Mouse (Mus musculus) myocyte (in vitro differentiated cells): ENCODE measurements around the gene Lpp. TPM values are rescaled to one million over a fixed set of nuclear protein-coding genes. Genes with fewer than 3 reads are reported as not detected.

Experiments used
- H3K27me3 ChIP-seq: one replicate; pipeline ENCODE4 v1.6.1; 2011; ENCODE audit not compliant: control insufficient read depth, insufficient read depth, insufficient read length
- H3K36me3 ChIP-seq: one replicate; pipeline ENCODE4 v1.6.1; 2011; ENCODE audit not compliant: control insufficient read depth, insufficient read depth
- H3K4me2 ChIP-seq: one replicate; pipeline ENCODE4 v1.6.1; 2011; ENCODE audit warnings: low read depth, control low read depth
- H3K4me3 ChIP-seq: one replicate; pipeline ENCODE4 v1.5.1; 2011; ENCODE audit warnings: mild to moderate bottlenecking, control low read depth, moderate library complexity
- H3K79me2 ChIP-seq: one replicate; pipeline ENCODE4 v1.6.1; 2011; ENCODE audit not compliant: control insufficient read depth, insufficient read depth
- H3ac ChIP-seq: one replicate; pipeline ENCODE4 v1.6.1; 2011; ENCODE audit not compliant: control insufficient read depth, insufficient read length
- CEBPB ChIP-seq: IDR thresholded peaks from 2 replicates; pipeline ENCODE4 v1.6.1; 2011; ENCODE audit warnings: mild to moderate bottlenecking, moderate library complexity; ENCODE audit not compliant: poor library complexity, insufficient read depth, severe bottlenecking
- E2F4 ChIP-seq: IDR thresholded peaks from one replicate; pipeline ENCODE4 v1.6.1; 2011; ENCODE audit warnings: mild to moderate bottlenecking, control low read depth, moderate library complexity; ENCODE audit not compliant: insufficient read depth
- MAX ChIP-seq: IDR thresholded peaks from one replicate; pipeline ENCODE4 v1.6.1; 2011; ENCODE audit warnings: low read depth, mild to moderate bottlenecking, control low read depth
- MYOD1 ChIP-seq, 3 experiments: IDR thresholded peaks; one replicate each; pipeline ENCODE4 v1.6.1; 2011; ENCODE audit warnings: control low read depth in 2 of 3, low read depth in 2 of 3, mild to moderate bottlenecking in 2 of 3, moderate library complexity in 1 of 3; ENCODE audit not compliant: insufficient read length in 2 of 3, control insufficient read depth in 1 of 3
- MYOG ChIP-seq, 3 experiments: IDR thresholded peaks; one replicate each; pipeline ENCODE4 v1.6.1; 2011; ENCODE audit warnings: control low read depth in 2 of 3, low read depth in 2 of 3, mild to moderate bottlenecking in 2 of 3; ENCODE audit not compliant: insufficient read length in 2 of 3, control insufficient read depth in 1 of 3, insufficient read depth in 1 of 3
- POLR2A ChIP-seq: IDR thresholded peaks from one replicate; pipeline ENCODE4 v1.6.1; 2011; ENCODE audit warnings: low read depth, mild to moderate bottlenecking, control low read depth, moderate library complexity; ENCODE audit not compliant: insufficient read length
- POLR2AphosphoS2 ChIP-seq: IDR thresholded peaks from one replicate; pipeline ENCODE4 v1.6.1; 2011; ENCODE audit warnings: low read depth, control low read depth; ENCODE audit not compliant: insufficient read length
- REST ChIP-seq: IDR thresholded peaks from one replicate; pipeline ENCODE4 v1.6.1; 2011; ENCODE audit warnings: mild to moderate bottlenecking, control low read depth, moderate library complexity; ENCODE audit not compliant: insufficient read depth, insufficient read length
- SRF ChIP-seq: IDR thresholded peaks from one replicate; pipeline ENCODE4 v1.6.1; 2011; ENCODE audit warnings: low read depth; ENCODE audit not compliant: control insufficient read depth, insufficient read length
- TCF12 ChIP-seq: IDR thresholded peaks from one replicate; pipeline ENCODE4 v1.6.1; 2011; ENCODE audit warnings: mild to moderate bottlenecking, control low read depth; ENCODE audit not compliant: poor library complexity, insufficient read depth, severe bottlenecking
- TCF3 ChIP-seq: IDR thresholded peaks from one replicate; pipeline ENCODE4 v1.6.1; 2011; ENCODE audit warnings: low read depth, control low read depth; ENCODE audit not compliant: insufficient read length
- USF1 ChIP-seq: IDR thresholded peaks from one replicate; pipeline ENCODE4 v1.6.1; 2011; ENCODE audit warnings: low read depth, mild to moderate bottlenecking, control low read depth, moderate library complexity
- polyA plus RNA-seq: library from polyadenylated mRNA; unstranded; fragments of >200 nt; fragmentation: generic; extraction: Trizol; gene quantifications from one replicate; pipeline ENCODE4 v1.2.1, GENCODE M21; 2012; ENCODE audit warnings: missing spikeins

The Lpp gene
- polyA plus RNA-seq, 1 experiment, result 4.8 TPM

DNA sequence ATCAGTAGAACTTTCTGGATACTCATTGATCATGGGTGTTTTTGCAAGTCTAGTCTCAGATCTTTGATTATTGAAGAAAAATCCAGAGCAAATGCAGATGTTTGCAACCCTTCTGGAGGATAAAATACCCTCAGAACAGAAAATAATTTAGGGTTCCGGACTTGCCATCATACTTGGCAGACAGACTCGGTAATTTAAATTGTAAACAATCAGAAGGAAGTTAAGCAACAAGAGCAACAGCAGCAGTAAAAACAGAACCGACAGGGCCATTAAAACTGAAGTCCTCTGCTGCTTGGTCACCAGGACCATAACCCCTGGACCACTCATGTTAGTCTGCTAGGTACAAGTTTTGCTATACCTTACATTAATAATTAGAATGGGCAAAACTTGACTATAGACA is 261.8 kb downstream of the Lpp start:
- no peaks in the 10 kb centered on the region for H3K36me3 ChIP-seq
- H3K27me3 ChIP-seq, result no peaks in the 10 kb centered on the region
- TF ChIP-seq CEBPB, result no peak
- no peak for TF ChIP-seq E2F4
- TF ChIP-seq POLR2A, result no peak
- TF ChIP-seq SRF, result no peak
- TF ChIP-seq REST, result no peak
- no peak for TF ChIP-seq MYOG (IDR thresholded peaks at IDR 0.05; ENCODE audit: control insufficient read depth in 1 of 3, insufficient read depth in 1 of 3, insufficient read length in 2 of 3, low read depth in 2 of 3)
- no peak for TF ChIP-seq MYOD1 (IDR thresholded peaks at IDR 0.05; ENCODE audit: control insufficient read depth in 1 of 3, insufficient read length in 2 of 3, low read depth in 2 of 3)
- no peak for TF ChIP-seq USF1
- no peak overlapping the region for H3K4me2 ChIP-seq
- no peak overlapping the region for H3K4me3 ChIP-seq
- peaks cover 8% of the 10 kb centered on the region for H3K79me2 ChIP-seq
- no peak overlapping the region for H3ac ChIP-seq

DNA sequence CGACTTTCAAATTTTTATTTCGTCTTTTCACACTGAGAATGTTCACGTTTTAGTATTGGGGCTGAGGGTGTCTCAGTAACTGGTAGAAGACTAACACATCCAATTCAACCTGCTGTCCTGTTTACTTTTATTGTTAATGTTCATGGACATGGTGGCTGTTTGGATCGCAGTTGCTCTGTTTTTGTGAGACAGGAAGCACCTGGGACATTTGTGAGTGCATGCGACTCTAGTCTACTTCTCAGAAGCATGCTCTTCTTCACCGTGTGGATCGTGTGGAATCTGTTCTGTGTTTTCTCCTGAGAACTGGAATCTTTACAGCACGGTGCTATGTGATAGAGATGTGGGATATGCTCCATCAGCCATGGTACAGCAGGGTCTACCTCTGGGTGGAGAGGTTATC is 262.7 kb downstream of the Lpp start:
- Histone ChIP-seq H3K27me3 (no peaks in the 10 kb centered on the region), H3K36me3 (no peaks in the 10 kb centered on the region), H3K79me2 (peaks cover 4% of the 10 kb centered on the region), H3K4me2 (no peak overlapping the region), H3K4me3 (no peak overlapping the region), H3ac (no peak overlapping the region)
- TF ChIP-seq TCF3 (no peak), CEBPB (no peak), USF1 (no peak), E2F4 (no peak), SRF (no peak), MYOG (IDR thresholded peaks at IDR 0.05; ENCODE audit: control insufficient read depth in 1 of 3, insufficient read depth in 1 of 3, insufficient read length in 2 of 3, low read depth in 2 of 3) (no peak), TCF12 (no peak), MAX (no peak), REST (no peak)

DNA sequence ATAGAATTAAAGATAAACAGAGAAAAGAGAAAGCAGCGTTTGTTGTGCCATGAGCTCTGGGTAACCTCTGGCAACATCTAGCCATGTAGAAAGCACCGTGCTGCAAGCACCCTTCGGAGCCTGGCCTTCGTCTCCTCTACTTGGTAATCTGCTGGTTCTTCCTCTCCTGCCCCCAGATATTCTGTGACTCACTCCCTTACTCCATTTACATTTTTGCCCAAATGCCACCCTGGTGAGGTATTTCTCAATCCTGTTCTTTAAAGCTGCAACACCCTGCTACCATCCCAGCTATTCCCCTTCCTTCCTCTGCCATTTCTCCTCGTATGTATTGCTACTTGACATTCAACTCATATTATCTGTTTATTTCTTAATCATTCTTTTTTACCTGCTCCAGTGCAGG is 263.4 kb downstream of the Lpp start:
- Histone ChIP-seq H3K4me3 (no peak overlapping the region), H3K36me3 (no peaks in the 10 kb centered on the region), H3ac (no peak overlapping the region), H3K79me2 (peaks cover 4% of the 10 kb centered on the region), H3K4me2 (no peak overlapping the region), H3K27me3 (no peaks in the 10 kb centered on the region)
- TF ChIP-seq POLR2A (no peak), TCF3 (no peak), SRF (no peak), CEBPB (no peak), USF1 (no peak), POLR2AphosphoS2 (no peak), REST (no peak), E2F4 (no peak), MYOD1 (IDR thresholded peaks at IDR 0.05; ENCODE audit: control insufficient read depth in 1 of 3, insufficient read length in 2 of 3, low read depth in 2 of 3) (no peak), MYOG (IDR thresholded peaks at IDR 0.05; ENCODE audit: control insufficient read depth in 1 of 3, insufficient read depth in 1 of 3, insufficient read length in 2 of 3, low read depth in 2 of 3) (no peak), TCF12 (no peak), MAX (no peak)

DNA sequence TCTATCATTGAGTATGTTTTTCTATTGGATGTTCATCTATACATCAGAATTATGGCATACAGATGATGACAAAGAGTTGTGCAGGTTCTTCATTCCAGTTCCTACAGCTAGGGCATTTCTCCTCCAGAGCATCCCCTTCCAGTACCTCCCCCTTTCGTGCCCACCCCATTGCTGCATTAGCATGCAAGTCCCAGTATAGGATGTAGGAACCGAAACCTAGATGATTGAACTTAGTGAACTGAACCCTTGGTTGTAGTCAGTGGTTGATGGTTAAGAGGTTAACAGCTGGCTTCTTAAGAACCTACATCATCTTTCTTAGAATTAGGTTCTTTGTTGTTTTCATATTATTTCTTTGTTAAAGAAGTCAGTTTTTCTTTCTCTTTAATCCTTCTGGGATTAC is 265.7 kb downstream of the Lpp start:
- Histone ChIP-seq H3K4me2 (no peak overlapping the region), H3K36me3 (no peaks in the 10 kb centered on the region), H3K27me3 (no peaks in the 10 kb centered on the region), H3K4me3 (no peak overlapping the region), H3ac (no peak overlapping the region), H3K79me2 (peaks cover 4% of the 10 kb centered on the region)
- TF ChIP-seq TCF3 (no peak), MYOG (IDR thresholded peaks at IDR 0.05; ENCODE audit: control insufficient read depth in 1 of 3, insufficient read depth in 1 of 3, insufficient read length in 2 of 3, low read depth in 2 of 3) (no peak), POLR2A (no peak), MAX (no peak), POLR2AphosphoS2 (no peak), E2F4 (no peak)

DNA sequence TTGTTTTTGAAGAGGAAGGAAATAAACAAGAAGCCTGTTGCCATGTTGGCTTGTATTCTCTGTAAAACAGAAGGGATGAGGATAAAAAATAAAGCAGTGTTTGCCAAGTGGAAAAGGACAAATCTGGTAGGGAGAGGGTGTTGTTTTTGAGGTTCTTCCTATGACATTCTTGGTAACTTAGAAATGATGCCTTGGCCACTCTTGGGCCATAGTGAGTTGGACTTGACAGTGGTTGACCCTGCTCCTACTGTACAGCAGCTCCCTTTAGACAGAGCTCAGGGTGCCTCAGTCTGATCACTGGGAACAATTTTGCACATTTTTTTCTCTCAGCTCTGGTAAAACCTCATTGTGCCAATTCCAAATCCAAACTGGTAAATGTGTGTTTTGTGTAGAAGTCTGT is 270.8 kb downstream of the Lpp start:
- Histone ChIP-seq H3K79me2 (no peaks in the 10 kb centered on the region), H3K27me3 (no peaks in the 10 kb centered on the region), H3K4me2 (no peak overlapping the region), H3ac (no peak overlapping the region), H3K36me3 (peaks cover 6% of the 10 kb centered on the region), H3K4me3 (no peak overlapping the region)
- TF ChIP-seq MAX (no peak), MYOG (IDR thresholded peaks at IDR 0.05; ENCODE audit: control insufficient read depth in 1 of 3, insufficient read depth in 1 of 3, insufficient read length in 2 of 3, low read depth in 2 of 3) (no peak), REST (no peak), CEBPB (no peak), SRF (no peak), TCF12 (no peak), MYOD1 (IDR thresholded peaks at IDR 0.05; ENCODE audit: control insufficient read depth in 1 of 3, insufficient read length in 2 of 3, low read depth in 2 of 3) (no peak), USF1 (no peak), E2F4 (no peak), TCF3 (no peak), POLR2AphosphoS2 (no peak), POLR2A (no peak)
